Mouse (Mus musculus): ENCODE data around the gene Actr3. TPM values are rescaled to one million over a fixed set of nuclear protein-coding genes. Genes with fewer than 3 reads are reported as not detected.

Gene Actr3
- total RNA-seq (2021) = 100 to 1,000 TPM; 219 to 236 TPM

GRCm38 (mm10) chr1:125435369-125436135 is at the start of gene Actr3:
TSS of gene Actr3 (minus strand) at chr1:125435727.
- DNase-seq (ENCODE audit: low spot score in 2 of 2) = peak; percentile 100
- intact Hi-C loops (cut with DNase I) = loop anchor here (1.0 kb wide), 1 partner anchor 125 kb away; the partner anchor contains the start of gene Slc35f5

- peak; percentile 23 to 44 for DNase-seq (ENCODE audit: low spot score in 2 of 2)
- intact Hi-C loops (cut with DNase I) = no loop called here
Measured at GRCm38 (mm10) chr1:125482459-125483287, 47.1 kb upstream of the Actr3 start.

- no peak for DNase-seq (ENCODE audit: low spot score in 2 of 2)
- intact Hi-C loops (cut with DNase I) = no loop called here
Measured at GRCm38 (mm10) chr1:125481842-125482241, 46.3 kb upstream of the Actr3 start.

- no peak for DNase-seq (ENCODE audit: low spot score in 2 of 2)
- intact Hi-C loops (cut with DNase I) = no loop called here
Measured at GRCm38 (mm10) chr1:125478588-125478987, 43.1 kb upstream of the Actr3 start.

GRCm38 (mm10) chr1:125475961-125476682 is 40.6 kb upstream of the Actr3 start:
- intact Hi-C loops (cut with DNase I) = no loop called here

GRCm38 (mm10) chr1:125473866-125474265 is 38.3 kb upstream of the Actr3 start:
- DNase-seq (ENCODE audit: low spot score in 2 of 2) = no peak
- intact Hi-C loops (cut with DNase I) = no loop called here

More at GRCm38 (mm10) chr1:125475961-125476682, 40.6 kb upstream of the Actr3 start:
- DNase-seq (ENCODE audit: low spot score in 2 of 2) = no peak

GRCm38 (mm10) chr1:125473126-125473666 is 37.7 kb upstream of the Actr3 start:
- no peak for DNase-seq (ENCODE audit: low spot score in 2 of 2)
- intact Hi-C loops (cut with DNase I) = no loop called here

GRCm38 (mm10) chr1:125470805-125471648 is 35.5 kb upstream of the Actr3 start:
- no peak for DNase-seq (ENCODE audit: low spot score in 2 of 2)
- intact Hi-C loops (cut with DNase I) = no loop called here

DNA sequence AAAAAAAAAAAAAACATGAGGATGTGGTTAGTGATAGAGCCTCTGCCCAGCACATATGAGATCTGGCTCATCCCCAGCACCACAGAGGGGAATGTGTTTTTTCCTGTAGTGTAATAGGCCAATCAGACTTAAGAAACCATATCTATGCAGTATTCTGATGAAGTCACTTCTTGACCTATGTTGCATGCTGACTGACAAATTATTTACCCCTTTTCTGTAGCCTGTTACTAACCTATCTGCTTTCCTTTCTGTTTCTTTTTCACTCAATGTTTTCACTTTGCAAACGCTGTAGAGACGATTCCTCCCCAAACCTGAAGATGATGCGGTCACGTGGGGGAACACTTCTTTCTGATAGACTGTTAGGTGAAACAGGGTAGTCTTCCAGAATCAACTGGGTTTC is 32.4 kb upstream of the Actr3 start:
- intact Hi-C loops (cut with DNase I) = no loop called here

GRCm38 (mm10) chr1:125466621-125467257 is 31.2 kb upstream of the Actr3 start:
- DNase-seq (ENCODE audit: low spot score in 2 of 2) = no peak
- intact Hi-C loops (cut with DNase I) = no loop called here

More for the DNA sequence above, 32.4 kb upstream of the Actr3 start:
- no peak for DNase-seq (ENCODE audit: low spot score in 2 of 2)

DNA sequence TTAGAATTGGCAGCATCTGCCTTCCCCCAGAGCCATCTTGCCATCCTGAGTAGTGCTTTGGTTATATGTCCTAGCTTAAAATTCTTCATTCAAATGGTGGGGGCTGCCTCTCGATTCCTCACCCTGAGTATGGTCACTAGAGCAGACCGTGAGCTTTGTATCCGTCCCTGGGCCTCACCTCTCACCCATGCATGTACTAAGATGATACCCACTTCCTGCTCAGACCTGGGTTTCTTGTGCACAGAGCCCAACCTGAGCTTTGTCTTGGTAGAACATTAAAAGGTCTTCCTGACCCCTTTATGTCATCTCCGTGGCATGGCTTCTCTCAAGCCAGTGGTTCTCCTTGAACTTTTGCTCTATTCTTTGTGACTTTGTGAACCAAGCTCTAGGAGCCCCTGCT is 28.5 kb upstream of the Actr3 start:
- intact Hi-C loops (cut with DNase I) = no loop called here
- no peak for DNase-seq (ENCODE audit: low spot score in 2 of 2)

DNA sequence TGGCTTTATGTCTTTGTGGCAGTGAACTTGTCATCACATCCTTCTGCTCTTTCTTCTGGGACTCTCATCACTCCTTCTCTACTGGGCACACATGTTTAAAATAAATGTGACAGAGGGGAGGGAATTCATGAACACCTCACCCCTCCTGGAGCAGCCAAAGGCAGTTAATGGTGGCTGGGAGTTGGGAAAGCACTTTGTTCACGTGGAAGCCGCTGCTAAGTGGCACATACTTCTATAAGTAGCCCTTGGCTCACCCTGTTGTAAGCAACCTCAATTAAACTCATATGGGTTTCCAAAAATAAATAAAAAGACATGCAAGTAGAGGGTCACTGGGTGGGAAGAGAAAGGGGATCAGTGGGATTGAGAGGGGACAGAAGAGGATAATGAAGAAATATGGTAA is 27.8 kb upstream of the Actr3 start:
- intact Hi-C loops (cut with DNase I) = no loop called here

DNA sequence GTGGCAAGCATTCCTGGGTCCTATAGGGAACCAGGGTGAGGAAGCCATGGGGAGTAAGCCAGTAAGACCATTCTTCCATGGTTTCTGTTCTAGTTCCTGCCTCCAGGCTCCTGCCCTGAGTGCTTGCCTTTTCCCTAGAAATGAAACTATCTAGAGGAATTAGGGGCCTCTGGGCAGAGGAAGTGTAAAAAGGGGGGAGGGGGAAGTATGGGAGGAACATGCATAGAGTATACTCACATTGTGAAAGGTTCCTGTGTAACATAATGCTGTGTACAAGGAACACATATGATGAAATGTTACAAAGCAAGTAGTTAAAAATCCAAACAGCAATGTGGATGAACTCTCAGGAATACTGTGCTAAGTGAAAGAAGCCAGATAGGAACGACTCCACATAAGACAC is 27.4 kb upstream of the Actr3 start:
- DNase-seq (ENCODE audit: low spot score in 2 of 2) = no peak
- intact Hi-C loops (cut with DNase I) = no loop called here

More for the DNA sequence above, 27.8 kb upstream of the Actr3 start:
- no peak for DNase-seq (ENCODE audit: low spot score in 2 of 2)

GRCm38 (mm10) chr1:125458531-125458930 is 23.0 kb upstream of the Actr3 start:
- intact Hi-C loops (cut with DNase I) = no loop called here
- DNase-seq (ENCODE audit: low spot score in 2 of 2) = peak in 1 of 2 experiments; percentile 73

- intact Hi-C loops (cut with DNase I) = no loop called here
- DNase-seq (ENCODE audit: low spot score in 2 of 2) = no peak
Measured at GRCm38 (mm10) chr1:125455128-125455527, 19.6 kb upstream of the Actr3 start.

DNA sequence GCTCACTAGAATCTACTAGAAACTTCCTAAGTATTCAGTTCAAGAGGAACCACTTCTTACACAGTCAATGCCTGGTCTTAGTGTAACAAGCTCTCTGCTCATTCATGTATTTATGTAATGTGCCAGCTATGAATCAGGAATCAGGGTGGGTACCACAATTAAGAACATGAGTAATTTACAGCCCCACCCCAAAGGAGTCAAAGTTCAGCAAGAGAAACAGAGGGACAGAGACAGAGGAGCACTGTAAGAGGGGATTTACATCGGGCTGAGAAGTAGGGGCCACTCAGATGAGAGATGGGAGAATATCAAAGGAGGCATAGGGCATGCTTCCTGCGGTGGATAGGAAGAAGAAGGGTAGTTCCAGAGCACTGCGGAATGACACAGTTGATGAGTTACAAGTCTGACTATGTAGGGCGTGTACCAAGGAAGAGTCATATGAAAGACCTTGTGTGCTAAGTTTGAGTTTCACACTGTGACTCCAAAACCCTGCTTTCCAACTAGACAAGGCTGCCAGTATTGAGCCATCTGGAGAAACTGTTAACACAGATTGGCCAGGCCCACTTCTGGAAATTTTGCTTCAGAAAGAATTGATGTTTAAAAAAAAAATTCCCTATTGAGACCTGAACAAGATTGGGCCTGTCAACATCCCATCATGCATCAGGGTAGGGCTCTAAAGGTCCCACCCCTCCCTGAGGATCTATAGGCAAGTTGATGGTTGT is 14.9 kb upstream of the Actr3 start:
- no peak for DNase-seq (ENCODE audit: low spot score in 2 of 2)
- intact Hi-C loops (cut with DNase I) = no loop called here

- intact Hi-C loops (cut with DNase I) = no loop called here
Measured at GRCm38 (mm10) chr1:125447926-125448325, 12.4 kb upstream of the Actr3 start.

DNA sequence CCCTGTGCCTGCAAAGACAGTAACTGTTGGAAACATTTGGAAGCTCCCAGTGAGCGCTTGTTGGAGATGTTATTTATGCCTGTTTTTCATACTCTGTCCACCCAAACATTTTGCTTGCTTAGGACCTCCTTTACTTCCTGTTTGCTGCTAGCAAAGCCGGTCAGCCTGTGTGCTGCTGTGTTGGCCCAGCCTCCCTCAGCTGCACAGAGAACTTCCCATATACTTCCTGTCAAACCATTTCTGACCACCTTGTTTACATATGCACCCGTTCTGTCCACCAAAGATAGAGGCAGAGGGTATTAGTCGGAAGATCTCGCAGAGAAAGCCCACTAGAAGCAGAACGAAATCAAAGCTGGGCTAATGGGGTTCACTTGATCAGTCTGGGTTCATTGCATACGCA is 6.2 kb upstream of the Actr3 start:
- DNase-seq (ENCODE audit: low spot score in 2 of 2) = no peak
- intact Hi-C loops (cut with DNase I) = no loop called here

More at GRCm38 (mm10) chr1:125447926-125448325, 12.4 kb upstream of the Actr3 start:
- DNase-seq (ENCODE audit: low spot score in 2 of 2) = no peak
